Mouse (Mus musculus): ENCODE results near the gene Sptlc2. TPM values are rescaled to one million over a fixed set of nuclear protein-coding genes. Genes with fewer than 3 reads are reported as not detected.
A peak's percentile ranks its signal among the peaks of the same experiment; 100 is the strongest.

Sptlc2 gene
- polyA plus RNA-seq, 1 experiment, result 44.7 TPM

DNA sequence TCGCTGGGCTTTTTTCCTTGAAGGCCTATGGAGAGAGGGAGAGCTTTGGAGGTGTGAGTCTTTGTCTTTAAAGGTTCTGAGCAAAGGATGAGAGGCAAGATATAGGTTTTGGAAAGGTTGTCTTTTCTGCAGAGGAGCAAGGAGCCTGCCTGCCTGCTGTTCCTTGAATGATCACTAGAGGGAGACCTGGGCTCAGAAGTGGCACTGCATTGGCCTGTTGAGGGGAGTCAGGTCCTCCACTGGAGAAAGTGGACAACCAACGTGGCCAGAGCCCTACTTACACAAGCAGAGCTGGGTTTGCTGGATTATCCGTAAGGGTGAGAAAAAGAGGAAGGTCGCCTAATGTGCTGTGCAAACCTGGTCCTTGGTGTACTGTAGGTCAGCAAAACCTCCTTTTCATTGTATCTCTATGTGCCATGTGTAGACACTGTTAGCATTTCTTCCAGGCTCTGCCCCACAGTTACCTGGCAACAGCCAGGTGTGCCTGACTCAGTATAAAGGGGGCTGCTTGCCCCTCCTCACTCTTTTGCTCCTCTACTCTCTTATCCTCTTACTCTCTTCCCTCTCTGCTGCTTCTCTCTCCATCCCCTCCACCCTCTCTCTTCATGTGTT is 25.1 kb upstream of the Sptlc2 start:
- Histone ChIP-seq H3ac (ENCODE audit: control insufficient read depth, insufficient read length, low read depth) (no peak overlapping the region), H3K27me3 (ENCODE audit: control insufficient read depth, insufficient read depth, insufficient read length) (no peaks in the 10 kb centered on the region), H3K79me3 (ENCODE audit: low read depth) (no peaks in the 10 kb centered on the region), H3K4me3 (ENCODE audit: insufficient read depth, poor library complexity, severe bottlenecking) (no peak overlapping the region), H3K79me2 (ENCODE audit: control insufficient read depth, insufficient read depth) (no peaks in the 10 kb centered on the region), H3K36me3 (ENCODE audit: control insufficient read depth, insufficient read depth) (no peaks in the 10 kb centered on the region)
- TF ChIP-seq USF1 (IDR thresholded peaks at IDR 0.05; ENCODE audit: low read depth) (no peak), MYOG (IDR thresholded peaks at IDR 0.05; ENCODE audit: control insufficient read depth, extremely low read depth, insufficient read length) (no peak), CTCF (IDR thresholded peaks at IDR 0.05; ENCODE audit: control insufficient read depth, insufficient read depth, insufficient read length) (peak; percentile 86), MAX (IDR thresholded peaks at IDR 0.05) (peak; percentile 20), MYOD1 (IDR thresholded peaks at IDR 0.05; ENCODE audit: control insufficient read depth, insufficient read length, low read depth) (no peak), FOSL1 (IDR thresholded peaks at IDR 0.05; ENCODE audit: insufficient read depth, low read length, poor library complexity, severe bottlenecking) (no peak)

- Histone ChIP-seq H3K79me3 (ENCODE audit: low read depth) (no peaks in the 10 kb centered on the region), H3K36me3 (ENCODE audit: control insufficient read depth, insufficient read depth) (no peaks in the 10 kb centered on the region), H3ac (ENCODE audit: control insufficient read depth, insufficient read length, low read depth) (no peak overlapping the region), H3K4me3 (ENCODE audit: insufficient read depth, poor library complexity, severe bottlenecking) (no peak overlapping the region), H3K79me2 (ENCODE audit: control insufficient read depth, insufficient read depth) (no peaks in the 10 kb centered on the region), H3K27me3 (ENCODE audit: control insufficient read depth, insufficient read depth, insufficient read length) (no peaks in the 10 kb centered on the region)
- TF ChIP-seq CEBPB (IDR thresholded peaks at IDR 0.05; ENCODE audit: low read depth) (no peak), MAX (IDR thresholded peaks at IDR 0.05) (no peak), MYOG (IDR thresholded peaks at IDR 0.05; ENCODE audit: control insufficient read depth, extremely low read depth, insufficient read length) (no peak), MYOD1 (IDR thresholded peaks at IDR 0.05; ENCODE audit: control insufficient read depth, insufficient read length, low read depth) (no peak), USF1 (IDR thresholded peaks at IDR 0.05; ENCODE audit: low read depth) (no peak), FOSL1 (IDR thresholded peaks at IDR 0.05; ENCODE audit: insufficient read depth, low read length, poor library complexity, severe bottlenecking) (no peak), CTCF (IDR thresholded peaks at IDR 0.05; ENCODE audit: control insufficient read depth, insufficient read depth, insufficient read length) (no peak)
These were observed 22.8 kb upstream of the Sptlc2 start for GRCm38 (mm10) chr12:87410999-87411398.

DNA sequence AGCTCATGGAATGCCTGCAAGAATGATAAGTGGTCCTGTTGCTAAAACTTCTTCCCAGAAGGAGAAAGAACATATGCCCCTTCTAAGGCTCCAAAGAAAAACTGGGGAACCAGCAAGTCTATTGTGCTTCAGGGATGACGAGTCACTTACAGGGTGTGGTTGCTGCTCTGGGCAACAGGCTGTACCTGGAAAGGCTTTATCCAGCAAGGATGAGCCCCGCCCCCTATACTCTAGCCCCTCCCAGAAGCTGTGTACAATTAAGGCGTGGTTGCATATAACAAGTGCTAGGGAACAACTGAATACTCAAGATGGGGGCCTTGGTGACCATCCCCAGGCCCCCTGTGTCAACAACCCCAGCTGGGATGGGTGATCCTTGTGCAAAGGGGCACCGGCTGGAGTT is 21.0 kb upstream of the Sptlc2 start:
- Histone ChIP-seq H3K36me3 (ENCODE audit: control insufficient read depth, insufficient read depth) (no peaks in the 10 kb centered on the region), H3K27me3 (ENCODE audit: control insufficient read depth, insufficient read depth, insufficient read length) (no peaks in the 10 kb centered on the region), H3ac (ENCODE audit: control insufficient read depth, insufficient read length, low read depth) (no peak overlapping the region), H3K79me3 (ENCODE audit: low read depth) (no peaks in the 10 kb centered on the region), H3K4me3 (ENCODE audit: insufficient read depth, poor library complexity, severe bottlenecking) (no peak overlapping the region), H3K79me2 (ENCODE audit: control insufficient read depth, insufficient read depth) (no peaks in the 10 kb centered on the region)
- TF ChIP-seq FOSL1 (IDR thresholded peaks at IDR 0.05; ENCODE audit: insufficient read depth, low read length, poor library complexity, severe bottlenecking) (no peak), USF1 (IDR thresholded peaks at IDR 0.05; ENCODE audit: low read depth) (no peak), MAX (IDR thresholded peaks at IDR 0.05) (no peak), MYOG (IDR thresholded peaks at IDR 0.05; ENCODE audit: control insufficient read depth, extremely low read depth, insufficient read length) (no peak), MYOD1 (IDR thresholded peaks at IDR 0.05; ENCODE audit: control insufficient read depth, insufficient read length, low read depth) (no peak), CEBPB (IDR thresholded peaks at IDR 0.05; ENCODE audit: low read depth) (no peak), CTCF (IDR thresholded peaks at IDR 0.05; ENCODE audit: control insufficient read depth, insufficient read depth, insufficient read length) (no peak)

DNA sequence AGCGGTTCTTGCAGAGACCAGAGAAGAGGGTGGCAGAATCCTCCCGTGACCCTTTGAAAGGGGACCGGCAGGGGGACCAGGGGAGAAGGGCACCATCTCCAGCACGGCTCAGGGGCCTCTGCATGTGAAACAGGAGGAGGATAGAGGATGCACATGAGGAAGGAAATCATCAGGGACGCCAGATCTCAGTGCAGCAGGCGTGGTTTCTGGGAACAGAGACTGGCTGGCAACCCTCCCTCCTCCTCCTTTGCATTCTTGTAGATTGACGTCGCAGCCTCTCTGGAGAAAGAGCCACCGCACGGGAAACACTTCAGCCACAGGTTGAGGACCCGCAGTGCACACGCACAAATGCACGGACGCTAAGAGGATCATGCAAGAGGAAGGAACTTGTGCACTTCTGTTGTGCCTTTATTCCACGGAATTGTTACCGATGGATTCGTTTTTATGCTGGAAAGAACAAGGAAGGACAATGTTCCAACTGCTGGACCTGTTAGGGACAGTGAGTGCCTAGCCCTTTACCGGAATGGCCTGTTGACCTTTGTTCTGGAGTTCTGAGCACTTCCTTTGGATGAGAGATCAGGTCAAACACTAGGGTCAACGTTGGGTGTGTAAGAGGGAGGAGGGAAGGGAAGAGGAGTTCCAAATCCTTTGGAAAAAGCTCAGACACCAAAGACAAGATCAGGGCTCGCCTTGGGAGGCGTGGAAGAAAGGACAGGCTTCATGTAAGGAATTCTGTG is 19.9 kb upstream of the Sptlc2 start:
- Histone ChIP-seq H3K79me3 (ENCODE audit: low read depth) (no peaks in the 10 kb centered on the region), H3K4me3 (ENCODE audit: insufficient read depth, poor library complexity, severe bottlenecking) (no peak overlapping the region), H3ac (ENCODE audit: control insufficient read depth, insufficient read length, low read depth) (no peak overlapping the region), H3K79me2 (ENCODE audit: control insufficient read depth, insufficient read depth) (no peaks in the 10 kb centered on the region), H3K36me3 (ENCODE audit: control insufficient read depth, insufficient read depth) (no peaks in the 10 kb centered on the region), H3K27me3 (ENCODE audit: control insufficient read depth, insufficient read depth, insufficient read length) (no peaks in the 10 kb centered on the region)
- TF ChIP-seq MYOG (IDR thresholded peaks at IDR 0.05; ENCODE audit: control insufficient read depth, extremely low read depth, insufficient read length), result no peak
- TF ChIP-seq MAX (IDR thresholded peaks at IDR 0.05), result no peak
- TF ChIP-seq USF1 (IDR thresholded peaks at IDR 0.05; ENCODE audit: low read depth), result no peak
- no peak for TF ChIP-seq FOSL1 (IDR thresholded peaks at IDR 0.05; ENCODE audit: insufficient read depth, low read length, poor library complexity, severe bottlenecking)

- TF ChIP-seq FOSL1 (IDR thresholded peaks at IDR 0.05; ENCODE audit: insufficient read depth, low read length, poor library complexity, severe bottlenecking) (no peak), MYOD1 (IDR thresholded peaks at IDR 0.05; ENCODE audit: control insufficient read depth, insufficient read length, low read depth) (no peak), CEBPB (IDR thresholded peaks at IDR 0.05; ENCODE audit: low read depth) (no peak), USF1 (IDR thresholded peaks at IDR 0.05; ENCODE audit: low read depth) (no peak), CTCF (IDR thresholded peaks at IDR 0.05; ENCODE audit: control insufficient read depth, insufficient read depth, insufficient read length) (no peak)
- H3K79me2 ChIP-seq (ENCODE audit: control insufficient read depth, insufficient read depth), result no peaks in the 10 kb centered on the region
- no peaks in the 10 kb centered on the region for H3K27me3 ChIP-seq (ENCODE audit: control insufficient read depth, insufficient read depth, insufficient read length)
- no peaks in the 10 kb centered on the region for H3K79me3 ChIP-seq (ENCODE audit: low read depth)
- no peak overlapping the region for H3ac ChIP-seq (ENCODE audit: control insufficient read depth, insufficient read length, low read depth)
- H3K36me3 ChIP-seq (ENCODE audit: control insufficient read depth, insufficient read depth), result no peaks in the 10 kb centered on the region
- H3K4me3 ChIP-seq (ENCODE audit: insufficient read depth, poor library complexity, severe bottlenecking), result no peak overlapping the region
These were observed 17.6 kb upstream of the Sptlc2 start for GRCm38 (mm10) chr12:87405721-87406120.
